Mouse (Mus musculus): ENCODE results near the gene Rph3al.

Rph3al gene

GRCm38 (mm10) chr11:75938379-75938906, at the start of gene Rph3al:
Rph3al (minus strand) TSS chr11:75938429.
- no peak for DNase-seq (ENCODE audit: low read depth)

GRCm38 (mm10) chr11:75985948-75986347, 47.7 kb upstream of the Rph3al start:
- no peak for DNase-seq (ENCODE audit: low read depth)

- no peak for DNase-seq (ENCODE audit: low read depth)
Observed at GRCm38 (mm10) chr11:75984581-75984980, 46.4 kb upstream of the Rph3al start.

- DNase-seq (ENCODE audit: low read depth): peak; percentile 63
Observed at GRCm38 (mm10) chr11:75983194-75983593, 45.0 kb upstream of the Rph3al start.

- no peak for DNase-seq (ENCODE audit: low read depth)
Observed at GRCm38 (mm10) chr11:75980413-75980812, 42.2 kb upstream of the Rph3al start.

- no peak for DNase-seq (ENCODE audit: low read depth)
Observed at GRCm38 (mm10) chr11:75978051-75978450, 39.8 kb upstream of the Rph3al start.

- DNase-seq (ENCODE audit: low read depth): no peak
Observed at GRCm38 (mm10) chr11:75976748-75977147, 38.5 kb upstream of the Rph3al start.

- no peak for DNase-seq (ENCODE audit: low read depth)
Observed at GRCm38 (mm10) chr11:75973988-75974387, 35.8 kb upstream of the Rph3al start.

- DNase-seq (ENCODE audit: low read depth): no peak
Observed at GRCm38 (mm10) chr11:75972916-75973567, 34.8 kb upstream of the Rph3al start.

GRCm38 (mm10) chr11:75972188-75972587, 34.0 kb upstream of the Rph3al start:
- no peak for DNase-seq (ENCODE audit: low read depth)

GRCm38 (mm10) chr11:75970629-75971028, 32.4 kb upstream of the Rph3al start:
- DNase-seq (ENCODE audit: low read depth): no peak

- no peak for DNase-seq (ENCODE audit: low read depth)
Observed at GRCm38 (mm10) chr11:75968761-75969160, 30.5 kb upstream of the Rph3al start.

GRCm38 (mm10) chr11:75966401-75967372, 28.5 kb upstream of the Rph3al start:
- peak; percentile 42 for DNase-seq (ENCODE audit: low read depth)

GRCm38 (mm10) chr11:75965674-75966400, 27.6 kb upstream of the Rph3al start:
- DNase-seq (ENCODE audit: low read depth): no peak

GRCm38 (mm10) chr11:75964476-75964730, 26.2 kb upstream of the Rph3al start:
- DNase-seq (ENCODE audit: low read depth): no peak

GRCm38 (mm10) chr11:75963730-75964475, 25.7 kb upstream of the Rph3al start:
- no peak for DNase-seq (ENCODE audit: low read depth)

- DNase-seq (ENCODE audit: low read depth): no peak
Observed at GRCm38 (mm10) chr11:75961782-75962181, 23.6 kb upstream of the Rph3al start.

GRCm38 (mm10) chr11:75957124-75957832, 19.0 kb upstream of the Rph3al start:
- DNase-seq (ENCODE audit: low read depth): no peak

- no peak for DNase-seq (ENCODE audit: low read depth)
Observed at GRCm38 (mm10) chr11:75956651-75957050, 18.4 kb upstream of the Rph3al start.

- no peak for DNase-seq (ENCODE audit: low read depth)
Observed at GRCm38 (mm10) chr11:75954896-75955295, 16.7 kb upstream of the Rph3al start.

GRCm38 (mm10) chr11:75951895-75952294, 13.7 kb upstream of the Rph3al start:
- no peak for DNase-seq (ENCODE audit: low read depth)
